Mouse (Mus musculus): ENCODE results near the gene Unc5b. TPM values are rescaled to one million over a fixed set of nuclear protein-coding genes. Genes with fewer than 3 reads are reported as not detected.
A peak's percentile ranks its signal among the peaks of the same experiment; 100 is the strongest.

Unc5b gene
- polyA plus RNA-seq, 1 experiment from 2014 or later = 2.6 TPM

DNA sequence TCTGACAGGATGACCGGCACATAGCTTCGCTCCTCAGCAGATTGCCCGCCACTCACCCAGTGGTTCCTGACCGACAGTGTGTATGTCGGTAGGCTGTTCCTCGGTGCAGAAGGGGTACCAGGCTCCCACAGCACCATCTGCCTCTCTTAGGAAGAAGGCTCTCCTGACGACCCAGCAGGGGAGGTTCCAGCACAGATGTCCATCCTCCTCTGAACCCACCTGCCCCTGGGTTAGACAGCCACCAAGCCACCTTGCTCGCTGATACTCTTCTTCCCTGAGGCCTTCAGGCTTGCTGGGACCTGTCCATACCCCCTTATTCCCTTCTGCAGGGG is 25.2 kb downstream of the Unc5b start:
- WGBS = 72% methylated on average over 8 of the region's 8 CpGs
- H3K36me3 ChIP-seq = no peaks in the 10 kb centered on the region
- no peak overlapping the region for H3K4me3 ChIP-seq
- H3K4me1 ChIP-seq (replicated peaks) = peaks cover 51% of the 10 kb centered on the region
- H3K27ac ChIP-seq (replicated peaks) = no peak overlapping the region
- H3K9ac ChIP-seq = no peak overlapping the region
- H3K9me3 ChIP-seq = no peaks in the 10 kb centered on the region
- H3K27me3 ChIP-seq = peaks cover 22% of the 10 kb centered on the region
- ATAC-seq (ENCODE audit: low read depth) = no peak
- H3K4me2 ChIP-seq = no peak overlapping the region

DNA sequence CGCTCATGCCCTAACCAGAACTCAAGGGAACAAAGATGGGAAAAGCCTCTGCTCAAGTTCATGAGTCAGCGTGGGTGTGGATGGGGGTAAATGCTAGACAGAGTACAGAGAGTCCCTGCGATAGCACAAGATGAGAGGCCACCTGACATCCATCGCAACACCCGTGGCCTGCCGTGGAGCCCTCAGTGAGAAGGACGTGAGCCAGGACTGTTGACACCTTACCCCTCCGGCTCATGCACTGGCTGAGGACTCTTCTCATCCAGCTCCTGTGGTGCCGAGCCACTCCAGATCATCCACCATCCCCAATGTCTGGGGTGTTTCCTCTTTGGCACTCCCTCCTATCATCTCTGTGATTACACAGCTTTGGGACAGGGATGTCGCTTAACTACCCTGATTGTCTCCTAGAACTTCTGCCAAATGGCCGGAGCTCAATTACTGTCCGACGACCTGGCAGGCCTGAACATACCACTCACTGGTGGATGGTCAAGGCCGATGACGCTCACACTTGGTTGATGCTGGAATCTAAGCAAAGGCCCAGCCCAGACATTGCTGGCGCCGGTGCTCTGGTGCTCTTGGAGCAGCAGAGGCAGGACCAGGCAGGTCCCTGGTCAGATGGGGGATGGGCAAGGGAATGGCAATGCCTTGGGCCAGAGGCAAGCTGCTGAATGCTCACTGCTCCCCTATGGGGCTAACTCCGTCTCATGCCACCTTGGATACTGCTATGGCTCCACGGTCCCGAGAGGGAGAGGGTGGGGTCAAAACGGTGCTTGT is 25.8 kb downstream of the Unc5b start:
- ATAC-seq (ENCODE audit: low read depth) = no peak
- Histone ChIP-seq H3K36me3 (no peaks in the 10 kb centered on the region), H3K27ac (replicated peaks) (no peak overlapping the region), H3K4me1 (replicated peaks) (peaks cover 57% of the 10 kb centered on the region), H3K9me3 (no peaks in the 10 kb centered on the region), H3K9ac (no peak overlapping the region; the same call in 1 of the 2 replicates), H3K27me3 (peaks cover 22% of the 10 kb centered on the region), H3K4me3 (no peak overlapping the region), H3K4me2 (no peak overlapping the region)
- 69% methylated on average over 21 of the region's 21 CpGs for WGBS

DNA sequence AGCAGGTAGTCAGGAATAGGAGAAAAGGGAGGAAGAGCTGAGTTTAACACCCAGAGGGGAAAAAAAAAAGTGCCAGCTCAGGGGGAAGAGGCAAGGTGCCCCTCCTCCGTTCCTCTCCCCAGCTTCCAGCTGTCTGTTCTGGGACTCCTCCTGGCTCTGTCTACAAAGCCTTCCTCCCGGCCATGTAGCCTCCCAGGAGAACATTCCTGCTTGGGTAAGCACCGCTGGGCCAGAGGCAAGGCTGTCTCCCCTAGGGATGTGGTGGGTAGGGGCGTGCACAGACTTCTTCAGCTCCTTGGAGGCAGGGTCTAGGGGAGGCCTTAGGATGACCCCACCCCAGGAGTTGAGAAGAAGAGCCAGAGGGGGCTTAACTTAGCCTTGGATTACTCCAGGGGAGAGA is 26.5 kb downstream of the Unc5b start:
- peaks cover 64% of the 10 kb centered on the region for H3K4me1 ChIP-seq (replicated peaks)
- H3K9ac ChIP-seq = no peak overlapping the region
- no peak overlapping the region for H3K4me2 ChIP-seq
- H3K27ac ChIP-seq (replicated peaks) = 0 out of 2 replicates have a peak overlapping the region, but pooled peaks have one; percentile 9
- H3K4me3 ChIP-seq = no peak overlapping the region
- no peaks in the 10 kb centered on the region for H3K36me3 ChIP-seq
- peaks cover 19% of the 10 kb centered on the region for H3K27me3 ChIP-seq
- 24% methylated on average over 4 of the region's 4 CpGs for WGBS
- ATAC-seq (ENCODE audit: low read depth) = no peak
- no peaks in the 10 kb centered on the region for H3K9me3 ChIP-seq

DNA sequence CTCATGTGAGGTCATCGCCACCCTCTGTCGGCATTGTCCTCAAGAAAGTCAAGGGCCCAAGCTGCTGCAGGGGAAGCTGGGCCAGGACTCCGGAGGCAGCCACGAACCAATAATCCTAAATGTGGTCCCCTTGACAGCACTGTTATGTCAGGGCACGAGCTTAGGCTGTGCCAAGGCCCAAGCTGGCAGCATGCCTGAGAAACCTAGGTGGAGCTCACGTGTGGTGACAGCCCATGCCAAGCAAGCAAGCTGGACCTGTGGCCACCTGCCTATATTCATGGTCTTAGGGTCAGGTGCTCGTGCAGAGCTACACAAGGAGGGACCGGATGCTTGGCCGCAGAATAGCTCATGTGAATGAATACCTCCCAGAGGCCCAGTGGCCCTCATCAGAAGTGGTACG is 27.4 kb downstream of the Unc5b start:
- Histone ChIP-seq H3K9me3 (no peaks in the 10 kb centered on the region), H3K36me3 (no peaks in the 10 kb centered on the region), H3K4me3 (no peak overlapping the region), H3K4me2 (no peak overlapping the region), H3K9ac (no peak overlapping the region), H3K27me3 (peaks cover 15% of the 10 kb centered on the region), H3K27ac (replicated peaks) (0 out of 2 replicates have a peak overlapping the region, but pooled peaks have one; percentile 38), H3K4me1 (replicated peaks) (peaks cover 73% of the 10 kb centered on the region)
- WGBS = 79% methylated on average over 10 of the region's 10 CpGs
- no peak for ATAC-seq (ENCODE audit: low read depth)

DNA sequence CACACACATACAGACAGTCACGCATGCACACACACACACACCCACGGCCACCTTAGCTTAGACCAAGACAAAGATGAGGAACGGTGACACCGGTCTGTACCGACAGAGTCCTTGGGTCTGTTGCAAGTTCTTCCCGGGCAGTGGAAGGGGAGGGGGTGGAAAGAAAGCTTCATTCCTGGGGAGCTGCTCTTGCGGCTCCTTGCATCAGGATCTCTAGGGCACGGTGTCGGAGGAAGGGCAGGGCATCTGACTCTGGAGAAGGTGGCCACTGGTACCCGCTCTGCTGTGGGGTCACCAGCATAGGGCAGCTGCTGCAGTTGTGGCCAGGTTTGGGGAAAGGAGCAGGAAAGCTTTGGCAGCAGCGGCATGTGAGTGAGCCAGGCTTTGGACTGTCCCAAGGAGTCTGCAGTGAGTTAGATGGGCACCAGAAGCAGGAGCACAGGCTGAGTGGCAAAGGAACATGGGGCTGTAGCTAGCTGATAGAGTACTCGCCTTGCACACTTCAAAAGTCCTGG is 29.4 kb downstream of the Unc5b start:
- no peak overlapping the region for H3K4me3 ChIP-seq
- no peak for ATAC-seq (ENCODE audit: low read depth)
- no peak overlapping the region for H3K9ac ChIP-seq
- 68% methylated on average over 12 of the region's 12 CpGs for whole genome bisulfite sequencing
- peaks cover 65% of the 10 kb centered on the region for H3K4me1 ChIP-seq (replicated peaks)
- no peaks in the 10 kb centered on the region for H3K9me3 ChIP-seq
- peaks cover 15% of the 10 kb centered on the region; the same call in 1 of the 2 replicates for H3K27me3 ChIP-seq
- no peak overlapping the region for H3K27ac ChIP-seq (replicated peaks)
- H3K4me2 ChIP-seq = no peak overlapping the region
- H3K36me3 ChIP-seq = no peaks in the 10 kb centered on the region

DNA sequence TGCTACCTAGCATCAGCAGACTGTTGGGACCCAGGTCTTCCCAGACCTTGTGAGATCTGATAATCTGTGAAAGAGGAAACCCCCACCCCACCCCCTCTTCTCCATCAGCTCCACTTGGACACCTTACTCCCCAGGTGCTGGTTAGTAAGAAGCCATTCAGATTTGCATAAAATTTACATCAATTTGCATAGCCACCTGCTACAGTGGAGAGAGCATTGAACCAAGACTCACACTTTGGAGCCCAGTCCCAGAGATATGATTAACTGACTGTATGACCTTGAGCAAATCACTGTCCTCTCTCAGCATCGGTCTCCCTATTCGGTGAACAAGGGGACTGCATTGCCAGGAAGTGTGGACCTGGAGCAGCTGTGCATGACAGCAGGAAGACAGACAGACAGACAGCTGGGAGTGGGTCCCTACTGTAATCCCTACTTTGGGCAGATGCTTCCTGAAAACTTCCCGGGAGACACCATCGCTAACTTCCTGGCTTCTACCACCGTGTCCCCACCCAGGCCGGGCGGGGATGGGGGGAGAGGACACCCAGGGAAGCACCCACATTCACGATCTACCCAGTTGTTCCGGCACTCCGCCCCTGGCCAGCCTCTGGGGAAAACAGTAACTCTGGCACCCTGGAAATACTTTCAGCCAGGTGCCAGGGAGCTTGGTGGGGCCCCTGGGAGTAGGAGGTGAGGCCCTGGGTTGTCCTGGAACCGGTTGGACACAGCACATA is 30.0 kb downstream of the Unc5b start:
- Histone ChIP-seq H3K27ac (replicated peaks) (peak overlapping the region; percentile 46), H3K27me3 (peaks cover 15% of the 10 kb centered on the region; the same call in 1 of the 2 replicates), H3K4me2 (no peak overlapping the region), H3K36me3 (no peaks in the 10 kb centered on the region), H3K4me3 (no peak overlapping the region), H3K9ac (0 out of 2 replicates have a peak overlapping the region, but pooled peaks have one; percentile 22), H3K9me3 (no peaks in the 10 kb centered on the region), H3K4me1 (replicated peaks) (peaks cover 61% of the 10 kb centered on the region)
- ATAC-seq (ENCODE audit: low read depth) = peak; percentile 37; the same call in 1 of the 2 replicates
- WGBS = 44% methylated on average over 11 of the region's 11 CpGs

DNA sequence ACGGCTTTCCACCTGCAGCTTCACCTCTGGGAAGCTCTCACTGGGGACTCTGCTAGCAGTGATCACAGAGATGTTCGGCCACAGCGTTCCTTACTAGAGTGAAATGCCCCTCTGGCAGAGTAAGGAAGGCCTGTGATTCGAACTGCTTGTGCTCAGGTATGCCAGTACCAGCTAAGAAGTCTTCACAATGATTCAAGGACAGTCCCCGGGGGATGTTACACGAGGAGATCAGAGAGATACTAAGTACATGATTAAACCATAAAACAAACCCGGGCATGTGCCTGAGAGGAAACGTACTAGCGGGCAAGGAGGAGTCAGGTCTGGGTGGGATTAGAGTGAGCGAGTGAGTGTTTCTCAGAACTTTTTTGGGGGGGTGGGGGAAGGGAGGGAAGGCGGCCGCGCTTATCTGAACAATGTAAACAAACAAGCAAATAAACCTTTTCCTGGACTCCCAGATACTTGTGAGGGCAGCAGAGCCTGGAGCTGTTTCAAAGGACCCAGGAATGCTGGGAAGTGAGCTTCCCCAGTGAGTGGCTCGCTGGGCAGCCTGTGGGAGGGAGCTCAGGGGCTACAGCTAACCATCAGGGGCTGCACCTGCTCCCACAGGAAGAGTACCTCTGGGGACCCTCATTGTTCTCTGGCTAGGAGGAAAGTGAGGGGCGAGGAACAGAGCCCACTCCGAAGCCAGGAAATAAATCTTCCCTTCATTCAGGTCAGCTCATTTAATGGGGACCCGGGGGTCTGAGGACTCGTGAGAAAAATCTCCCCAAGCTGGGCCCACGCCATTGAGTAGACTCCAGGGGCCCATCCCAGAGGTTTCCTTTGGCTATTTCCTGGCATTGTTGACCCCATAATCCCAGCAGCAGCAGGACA is 30.9 kb downstream of the Unc5b start:
- Histone ChIP-seq H3K9me3 (no peaks in the 10 kb centered on the region), H3K9ac (0 out of 2 replicates have a peak overlapping the region, but pooled peaks have one; percentile 22), H3K27me3 (peaks cover 15% of the 10 kb centered on the region; the same call in 1 of the 2 replicates), H3K4me1 (replicated peaks) (peaks cover 53% of the 10 kb centered on the region), H3K36me3 (no peaks in the 10 kb centered on the region), H3K27ac (replicated peaks) (peak overlapping the region; percentile 46), H3K4me3 (no peak overlapping the region), H3K4me2 (no peak overlapping the region)
- ATAC-seq (ENCODE audit: low read depth) = peak; percentile 6; the same call in 1 of the 2 replicates
- 9% methylated on average over 19 of the region's 19 CpGs for WGBS

DNA sequence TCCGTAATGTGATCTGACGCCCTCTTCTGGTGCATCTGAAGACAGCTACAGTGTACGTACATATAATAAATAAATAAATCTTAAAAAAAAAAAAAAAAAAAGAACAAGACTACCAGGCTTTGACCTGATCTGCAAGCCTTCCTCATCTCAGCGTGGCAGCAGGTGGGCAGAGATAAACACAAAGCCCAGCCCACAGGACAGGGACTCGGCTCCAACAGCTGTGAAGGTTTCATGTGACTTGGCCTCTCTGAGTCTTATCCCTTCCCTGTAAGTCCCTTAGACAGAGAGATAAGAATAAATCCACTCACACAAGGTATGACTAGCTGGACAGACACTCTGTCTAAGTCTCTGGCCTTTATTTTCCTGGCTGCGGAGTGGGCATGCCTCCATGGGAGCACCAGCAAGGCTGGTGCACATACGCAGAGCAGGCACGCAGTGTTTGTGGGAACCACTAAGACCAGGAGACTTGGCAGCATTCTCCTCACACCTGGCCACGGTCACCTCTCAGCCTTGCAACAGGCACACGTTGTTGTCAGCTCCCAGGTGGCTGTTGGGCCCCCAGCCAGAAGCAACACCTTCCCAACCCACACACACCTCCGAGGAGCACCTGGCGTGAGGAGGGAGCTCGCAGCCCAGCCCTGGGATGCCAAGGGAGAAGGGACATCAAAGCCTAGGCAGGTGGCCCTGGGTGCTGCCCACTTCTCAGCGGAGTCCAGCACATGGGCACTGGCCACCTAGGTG is 33.5 kb downstream of the Unc5b start:
- Histone ChIP-seq H3K4me3 (no peak overlapping the region), H3K36me3 (no peaks in the 10 kb centered on the region), H3K9ac (no peak overlapping the region), H3K4me2 (no peak overlapping the region), H3K4me1 (replicated peaks) (peaks cover 49% of the 10 kb centered on the region), H3K9me3 (no peaks in the 10 kb centered on the region), H3K27ac (replicated peaks) (no peak overlapping the region), H3K27me3 (peaks cover 24% of the 10 kb centered on the region)
- WGBS = 88% methylated on average over 14 of the region's 14 CpGs
- ATAC-seq (ENCODE audit: low read depth) = no peak

DNA sequence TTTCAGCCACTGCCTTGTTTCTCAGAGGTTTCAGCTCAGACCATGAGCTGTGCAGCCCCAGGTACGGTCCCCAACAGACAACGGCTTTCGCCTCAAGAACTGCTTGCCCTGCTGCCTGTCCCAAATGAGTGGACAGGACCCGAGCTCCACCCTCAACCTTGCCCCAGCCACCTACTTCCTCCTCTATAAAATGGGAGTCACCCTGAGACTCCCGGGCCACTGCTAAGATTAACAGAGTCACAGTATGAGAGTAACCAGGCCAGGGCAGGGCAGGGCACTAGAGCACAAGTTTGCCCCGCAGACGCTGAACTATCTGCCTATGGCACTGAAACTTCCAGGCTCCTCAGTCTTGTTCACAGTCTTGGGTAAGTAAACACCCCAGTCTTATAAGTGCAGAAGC is 34.9 kb downstream of the Unc5b start:
- no peak for ATAC-seq (ENCODE audit: low read depth)
- WGBS = 84% methylated on average over 7 of the region's 7 CpGs

DNA sequence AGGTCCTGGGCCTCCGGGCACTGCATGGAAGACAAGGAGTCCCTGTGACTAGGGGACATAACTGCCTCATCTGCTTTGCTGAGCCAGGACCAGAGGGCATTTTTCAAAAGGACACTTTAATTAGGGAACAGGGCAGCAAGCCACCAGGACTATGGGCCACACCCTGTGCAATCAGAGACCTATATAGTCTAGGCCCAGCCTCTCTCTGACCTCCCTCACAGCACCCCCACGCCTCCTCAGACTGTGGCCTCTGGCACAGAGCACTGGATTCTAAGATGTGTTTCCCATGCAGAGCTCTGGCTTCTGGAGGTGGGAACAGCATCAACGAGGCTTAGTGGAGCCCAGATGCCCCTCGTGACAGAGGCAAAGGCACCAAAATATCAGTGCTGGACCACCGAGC is 35.4 kb downstream of the Unc5b start:
- H3K4me2 ChIP-seq = no peak overlapping the region
- H3K4me3 ChIP-seq = no peak overlapping the region
- no peak overlapping the region for H3K9ac ChIP-seq
- H3K36me3 ChIP-seq = no peaks in the 10 kb centered on the region
- peaks cover 49% of the 10 kb centered on the region for H3K4me1 ChIP-seq (replicated peaks)
- H3K27me3 ChIP-seq = peaks cover 23% of the 10 kb centered on the region
- WGBS = 57% methylated on average over 5 of the region's 5 CpGs
- ATAC-seq (ENCODE audit: low read depth) = no peak
- H3K9me3 ChIP-seq = no peaks in the 10 kb centered on the region
- H3K27ac ChIP-seq (replicated peaks) = no peak overlapping the region

More for the DNA sequence above, 34.9 kb downstream of the Unc5b start:
- H3K9me3 ChIP-seq = no peaks in the 10 kb centered on the region
- peaks cover 53% of the 10 kb centered on the region for H3K4me1 ChIP-seq (replicated peaks)
- no peaks in the 10 kb centered on the region for H3K36me3 ChIP-seq
- no peak overlapping the region for H3K27ac ChIP-seq (replicated peaks)
- H3K4me3 ChIP-seq = no peak overlapping the region
- peaks cover 27% of the 10 kb centered on the region for H3K27me3 ChIP-seq
- no peak overlapping the region for H3K9ac ChIP-seq
- no peak overlapping the region for H3K4me2 ChIP-seq

DNA sequence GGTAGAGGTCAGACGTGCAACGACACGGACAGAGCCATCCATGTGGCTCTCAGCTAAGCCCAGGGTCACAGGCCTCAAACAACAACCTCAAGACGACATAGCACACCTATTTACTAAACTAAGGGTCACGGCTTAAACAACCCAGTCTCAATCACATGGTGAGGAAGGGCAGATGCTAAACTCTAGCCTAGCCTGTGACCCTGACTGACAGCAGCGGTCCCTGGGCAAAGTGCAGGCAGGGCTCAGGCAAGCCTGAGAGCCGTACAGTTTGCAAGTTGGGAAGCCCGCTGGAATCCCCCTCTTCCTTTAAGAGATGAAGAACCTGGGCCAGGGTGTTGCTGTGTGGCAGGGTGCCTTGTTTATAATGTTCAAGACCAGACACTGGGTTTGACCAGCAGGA is 36.6 kb downstream of the Unc5b start:
- Histone ChIP-seq H3K36me3 (no peaks in the 10 kb centered on the region), H3K9me3 (no peaks in the 10 kb centered on the region), H3K4me2 (no peak overlapping the region), H3K27me3 (peaks cover 19% of the 10 kb centered on the region; the same call in 1 of the 2 replicates), H3K4me1 (replicated peaks) (peaks cover 36% of the 10 kb centered on the region), H3K27ac (replicated peaks) (no peak overlapping the region), H3K9ac (no peak overlapping the region; the same call in 1 of the 2 replicates), H3K4me3 (no peak overlapping the region)
- no peak for ATAC-seq (ENCODE audit: low read depth)
- 40% methylated on average over 8 of the region's 8 CpGs for WGBS

Measured in neural tube, embryonic 13.5 days (tissue).